ENCODE assay signal across 16 mouse cellular contexts in genomic region chr6:117527526-117527925, GRCm38 (mm10).
"Had no signal": no experiment of that assay in that cellular context is flagged by ENCODE, and none has a peak within 500 bp of the region (broad histone marks: within the 10 kb centered on the region; RNA-seq: fewer than 3 reads in every experiment).

No protein-coding gene starts in this region.

- H3K4me3 ChIP-seq: neural tube, embryonic 13.5 days; neural tube, embryonic 15.5 days; stomach, embryonic 15.5 days had no signal

- H3K36me3 ChIP-seq: neural tube, embryonic 13.5 days; neural tube, embryonic 15.5 days; stomach, embryonic 15.5 days had no signal

- H3K4me2 ChIP-seq: neural tube, embryonic 13.5 days; neural tube, embryonic 15.5 days; stomach, embryonic 15.5 days had no signal

- H3K9ac ChIP-seq: neural tube, embryonic 13.5 days; neural tube, embryonic 15.5 days; stomach, embryonic 15.5 days had no signal

- H3K27ac ChIP-seq: neural tube, embryonic 13.5 days; neural tube, embryonic 15.5 days; stomach, embryonic 15.5 days; stomach, postnatal 0 days had no signal

- DNase-seq: retina, postnatal 1 day; right cerebral cortex, adult 18-20 months; right cerebral cortex, postnatal 14 days; right cerebral cortex, postnatal 25 days; right cerebral cortex, postnatal 4 days; spleen, adult 18-20 months; thymus, adult 18-20 months; thymus, adult 2 months; thymus, postnatal 14 days; thymus, postnatal 25 days; thymus, postnatal 36 days; thymus, postnatal 4 days had no signal

- H3K4me1 ChIP-seq: neural tube, embryonic 13.5 days; neural tube, embryonic 15.5 days; stomach, embryonic 15.5 days had no signal

- H3K27me3 ChIP-seq: neural tube, embryonic 13.5 days; neural tube, embryonic 15.5 days; stomach, embryonic 15.5 days had no signal

- H3K9me3 ChIP-seq: neural tube, embryonic 13.5 days; neural tube, embryonic 15.5 days; stomach, embryonic 15.5 days had no signal
